Mouse (Mus musculus) forelimb bud, embryonic 11.5 days (tissue): ENCODE measurements at regions not wholly inside any gene's neighbourhood (a gene's known extent, or its start where the extent isn't known, plus 50 kb on each side); places are given as distances from the start of the nearest gene placed in this dataset.

Source experiments
- DNase-seq: peaks from one replicate; pipeline ENCODE4 v3.0.0-alpha.2; 2012; ENCODE audit warnings: low read depth, low spot score

DNA sequence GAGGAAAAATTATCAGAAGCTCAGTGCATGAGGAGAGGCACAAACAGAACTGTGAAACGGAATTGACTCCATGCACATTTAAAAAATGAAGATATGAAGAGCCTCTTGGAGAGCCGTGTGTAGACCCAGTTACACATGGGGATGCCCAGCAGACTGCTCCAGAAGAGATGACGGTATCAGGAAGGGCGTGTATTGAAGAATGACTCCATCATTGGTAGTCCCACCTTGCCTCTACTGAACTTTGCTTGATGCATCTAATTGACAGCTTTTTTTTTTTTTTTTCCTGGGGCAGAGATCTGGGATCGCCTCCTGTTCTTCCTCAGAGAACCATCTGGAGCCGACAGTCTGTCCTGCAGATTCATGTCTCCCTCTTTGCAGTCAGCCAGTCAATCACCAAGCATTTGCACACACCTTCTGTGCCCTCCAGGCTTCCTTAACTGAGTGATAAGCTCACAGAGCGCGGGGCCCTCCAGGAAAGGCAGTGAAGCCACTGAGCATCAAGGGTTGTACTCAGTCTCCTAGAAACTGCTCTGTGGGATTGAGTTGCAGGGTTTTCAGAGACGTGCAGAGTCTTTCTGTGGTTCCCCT, 57.6 kb upstream of the D1Pas1 start:
- DNase-seq, result no peak

DNA sequence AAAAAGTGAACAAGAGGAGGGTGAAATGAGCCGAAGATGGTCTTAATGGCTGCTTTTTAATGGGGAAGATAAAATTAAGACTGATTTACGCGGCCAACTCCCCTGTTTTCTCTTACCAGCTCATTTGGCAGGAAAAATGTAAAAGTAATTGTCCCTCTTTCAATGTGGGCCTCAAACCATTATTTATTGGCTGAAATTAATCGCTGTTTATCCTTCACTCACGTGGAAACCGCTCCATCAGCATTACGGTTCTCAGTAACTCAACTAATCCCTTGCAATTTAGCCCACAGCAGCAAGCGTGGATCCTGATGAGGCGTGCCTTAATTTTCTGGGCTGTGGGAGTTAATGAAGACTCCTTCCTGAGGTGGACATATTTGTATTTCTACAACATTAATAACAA, 58.1 kb upstream of the D1Pas1 start:
- no peak for DNase-seq

DNA sequence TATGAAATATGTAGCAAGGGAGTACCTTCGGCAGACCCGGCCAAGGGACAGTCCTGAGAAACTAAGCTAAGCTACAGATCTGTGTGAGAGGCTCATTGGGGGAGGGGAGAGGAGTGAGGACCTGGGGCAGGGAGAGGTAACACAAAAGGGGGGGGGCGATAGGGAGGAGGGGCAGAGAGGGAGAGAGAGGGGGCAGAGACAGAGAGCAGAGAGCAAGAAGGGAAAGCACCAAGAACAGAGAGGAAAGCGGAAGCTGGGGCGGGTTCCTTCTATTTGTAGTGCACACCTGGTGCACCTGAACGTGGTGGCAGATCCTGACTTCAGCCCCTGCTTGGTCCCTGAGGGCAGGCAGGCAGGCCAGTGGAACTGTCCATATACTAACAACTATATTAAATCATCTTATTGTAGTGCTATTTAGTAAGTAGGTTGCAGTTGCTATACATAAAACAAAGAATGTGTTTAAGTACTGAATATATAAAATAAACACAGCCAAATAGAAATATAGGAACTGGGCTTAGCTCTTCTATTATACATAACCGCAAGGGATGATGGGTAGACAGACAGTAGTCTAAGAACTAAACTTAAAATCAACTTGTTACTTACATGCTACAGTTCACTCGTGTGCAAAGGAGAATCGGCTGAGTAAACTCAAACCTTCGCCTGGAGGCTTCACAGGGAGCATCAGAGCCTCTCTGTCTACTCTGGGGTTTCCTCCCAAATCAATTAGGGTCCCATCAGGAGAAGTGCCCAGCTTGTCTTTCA, 59.6 kb upstream of the D1Pas1 start:
- DNase-seq, result no peak

DNA sequence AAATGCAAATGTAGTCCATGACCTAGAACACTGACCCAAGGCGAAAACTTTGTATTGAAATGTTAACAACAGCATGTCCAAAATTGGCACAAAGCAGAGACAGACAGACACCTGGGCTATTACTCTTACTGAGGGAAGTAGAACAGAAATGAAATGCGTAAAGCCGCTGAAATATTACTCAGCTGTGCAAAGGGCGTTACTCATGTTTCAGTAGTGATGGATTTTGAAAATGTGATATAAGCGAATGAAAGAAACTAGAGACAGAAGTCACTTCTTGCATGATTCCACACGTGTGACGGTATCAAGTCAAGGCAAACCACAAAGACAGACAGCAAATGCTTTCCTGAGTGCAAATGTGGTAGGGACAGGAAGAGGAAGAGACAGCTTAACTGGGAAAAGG, 61.3 kb upstream of the D1Pas1 start:
- no peak for DNase-seq

DNA sequence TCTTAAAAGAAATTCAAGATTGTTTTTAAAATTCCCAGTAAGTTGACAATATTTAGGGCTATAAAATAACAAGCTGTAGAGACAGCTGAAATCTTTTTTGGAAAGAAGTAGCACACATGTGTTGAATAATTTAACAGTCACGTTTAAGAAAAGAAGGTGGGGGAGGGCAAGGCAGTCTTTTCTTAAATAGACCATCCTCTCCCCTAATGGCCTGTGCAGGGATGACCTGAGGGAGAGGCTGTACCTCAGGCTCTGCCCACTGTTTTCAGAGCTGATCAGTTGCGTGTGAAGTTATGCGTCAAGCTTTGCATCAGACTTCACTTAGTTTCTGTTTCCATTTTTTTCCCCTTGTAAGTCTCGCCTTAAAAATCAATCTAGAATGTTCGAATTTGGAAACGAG, 65.7 kb upstream of the D1Pas1 start:
- DNase-seq, result no peak

DNA sequence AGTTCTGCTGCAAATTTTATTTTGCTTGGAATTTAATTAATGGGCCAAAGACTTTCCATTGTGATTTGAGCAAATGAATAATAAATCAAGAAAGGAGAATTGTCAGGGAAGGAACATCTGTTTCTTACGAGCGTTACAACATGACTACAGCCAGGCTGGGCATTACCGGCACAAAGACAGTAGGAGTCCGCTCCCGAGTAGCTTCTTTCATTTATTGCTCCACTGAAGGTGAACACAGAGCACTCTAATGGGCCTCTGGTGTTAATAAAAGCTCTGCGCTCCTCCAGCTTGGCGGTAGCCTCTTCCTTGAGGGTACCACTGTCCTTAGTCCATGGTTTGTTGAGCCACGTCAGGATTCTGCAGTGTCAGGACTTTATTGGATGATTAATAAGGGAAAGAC, 69.0 kb upstream of the D1Pas1 start:
- no peak for DNase-seq

DNA sequence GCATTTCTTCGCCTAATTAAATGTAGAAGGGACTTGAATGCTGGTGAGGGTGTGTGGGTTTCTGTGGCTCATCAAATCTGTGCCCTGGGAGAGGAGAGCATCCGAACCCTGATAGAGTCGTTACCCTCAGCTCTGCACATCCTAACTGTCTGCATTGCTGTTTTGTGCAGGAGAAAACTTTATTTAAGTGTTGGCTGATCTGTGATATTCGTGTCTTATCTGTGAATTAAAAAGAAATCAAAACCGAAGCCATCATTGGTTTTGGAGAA, 77.7 kb upstream of the D1Pas1 start:
- DNase-seq, result no peak

DNA sequence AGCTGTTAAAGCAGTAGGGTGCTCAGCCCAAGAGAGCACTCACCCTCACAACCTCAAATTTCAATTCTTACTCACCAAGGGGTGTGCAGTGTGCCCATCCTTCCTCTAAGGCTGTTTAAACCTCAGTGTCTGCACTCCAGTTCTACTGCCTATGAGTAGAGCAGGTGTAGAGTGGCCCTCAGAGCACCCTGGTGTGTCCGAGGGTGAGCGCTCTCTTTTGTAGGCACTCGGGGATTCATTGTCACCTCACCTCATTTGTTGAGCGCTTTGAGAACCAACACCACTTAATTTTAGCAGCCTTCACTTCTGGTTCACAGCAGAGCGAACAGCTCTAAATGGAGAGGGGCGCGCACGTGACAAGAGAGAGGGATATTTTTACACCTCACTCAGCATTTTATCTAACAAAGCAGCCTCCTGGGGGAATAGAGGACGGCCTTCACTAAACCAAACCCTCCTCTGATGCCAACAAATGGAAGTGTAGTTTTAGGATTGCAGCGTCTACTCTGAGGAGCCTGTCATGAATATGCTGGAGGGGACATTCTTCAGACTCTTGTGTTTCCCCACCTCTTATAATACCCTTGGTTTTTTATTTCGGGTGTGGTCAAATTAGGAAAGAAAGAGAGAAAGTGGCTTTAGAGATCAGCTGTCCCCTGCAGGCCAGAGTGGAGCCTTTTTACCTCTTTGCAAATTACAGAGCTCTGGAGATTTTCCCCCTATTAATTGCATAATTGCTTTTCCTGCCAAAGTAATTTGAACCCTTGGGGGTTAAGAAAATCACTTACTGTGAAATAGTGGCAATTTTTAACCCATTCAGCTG, 78.2 kb upstream of the D1Pas1 start:
- no peak for DNase-seq

DNA sequence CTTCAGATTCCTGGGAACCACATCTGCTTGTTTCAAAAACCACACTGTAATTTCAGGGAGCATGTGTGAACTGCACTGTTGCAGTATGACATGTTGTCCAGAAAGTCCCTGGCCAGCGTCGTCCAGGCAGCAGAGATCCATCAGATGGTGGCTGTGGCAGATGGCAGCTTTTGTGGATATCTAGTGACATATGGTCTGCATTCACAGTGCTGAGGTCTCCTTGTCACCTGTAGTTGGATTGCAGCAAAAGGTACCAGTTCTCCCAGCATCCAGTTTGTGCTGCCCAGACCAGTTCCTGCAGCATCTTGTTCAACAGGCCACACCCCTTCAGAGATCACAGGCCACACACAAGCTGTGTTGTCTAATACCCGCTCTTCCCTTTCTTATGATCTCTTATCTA, 80.1 kb upstream of the D1Pas1 start:
- no peak for DNase-seq

DNA sequence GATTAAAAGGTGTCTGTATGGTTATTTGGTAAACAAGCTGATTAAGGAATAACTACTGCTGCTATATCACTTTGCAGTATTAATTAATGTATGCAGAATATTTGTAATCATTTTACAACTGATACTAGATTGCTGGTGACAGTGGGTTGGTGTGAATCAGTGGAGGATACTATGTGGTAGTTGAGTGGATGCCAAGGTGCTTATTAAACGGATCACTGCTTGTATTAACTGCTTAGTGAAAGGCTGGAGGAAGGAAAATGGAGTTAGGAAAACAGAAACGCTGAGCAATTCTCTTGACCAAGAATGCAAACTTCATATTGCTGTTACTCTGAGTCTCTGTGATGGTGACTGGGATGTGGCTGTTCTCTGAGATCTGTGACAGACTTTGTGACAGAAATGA, 86.8 kb upstream of the D1Pas1 start:
- no peak for DNase-seq

DNA sequence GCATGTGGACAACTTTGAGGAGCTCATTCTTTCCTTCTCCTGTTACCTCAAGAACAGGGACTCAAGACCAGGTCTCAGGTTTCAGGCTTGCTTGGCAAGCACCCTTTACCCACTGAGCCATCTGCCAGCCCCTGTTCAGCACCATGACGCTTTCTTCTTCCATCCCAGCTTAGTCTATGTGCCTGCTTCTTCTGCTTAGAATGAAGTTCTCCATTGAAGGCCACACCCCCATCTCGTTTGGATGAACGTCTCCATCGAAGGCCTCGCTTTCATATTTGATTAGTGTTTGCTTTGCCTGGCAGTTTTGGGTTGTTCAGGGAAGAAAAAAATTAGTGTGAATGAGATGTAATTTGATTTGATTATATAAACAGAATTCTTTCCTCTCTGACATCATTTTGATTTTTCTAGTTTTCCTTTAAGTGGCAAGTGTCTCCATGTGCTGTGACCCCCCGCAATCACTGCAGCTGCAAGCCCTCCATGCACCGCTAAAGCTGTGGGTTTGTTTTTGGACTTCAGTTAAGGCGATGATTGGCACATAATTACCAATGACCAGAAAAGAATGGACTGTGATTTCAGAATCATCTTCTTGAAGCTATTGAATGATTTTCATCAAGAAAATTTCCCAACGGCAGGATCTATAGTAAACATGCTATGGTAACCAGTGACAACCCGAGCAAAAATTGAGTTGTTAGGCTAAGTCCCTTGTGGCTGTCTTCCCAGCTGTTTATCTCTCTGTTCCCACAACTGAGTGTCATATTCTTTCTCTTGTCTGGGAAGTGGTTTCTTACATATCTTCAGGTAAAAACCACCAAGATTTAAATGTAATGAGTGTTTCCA, 106.4 kb upstream of the D1Pas1 start:
- DNase-seq, result no peak

DNA sequence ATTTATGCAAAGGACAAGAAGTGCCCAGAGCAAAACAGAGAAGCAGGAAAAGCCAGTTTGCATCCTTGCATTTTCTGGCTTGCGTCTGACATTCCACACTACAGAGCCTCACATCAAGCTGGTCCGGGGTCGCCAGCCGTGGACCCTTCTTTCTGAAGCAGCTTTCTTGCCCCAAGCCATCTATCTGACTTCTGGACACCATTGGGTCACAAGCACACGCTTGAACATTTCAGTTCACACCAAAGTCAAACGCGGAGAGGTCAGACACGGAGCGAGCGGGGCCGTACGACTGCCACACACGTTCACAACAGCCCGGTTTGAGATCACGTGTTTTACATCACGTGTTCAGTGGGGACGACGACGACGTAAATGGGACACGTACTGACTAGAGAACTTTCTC, 108.9 kb upstream of the D1Pas1 start:
- no peak for DNase-seq

DNA sequence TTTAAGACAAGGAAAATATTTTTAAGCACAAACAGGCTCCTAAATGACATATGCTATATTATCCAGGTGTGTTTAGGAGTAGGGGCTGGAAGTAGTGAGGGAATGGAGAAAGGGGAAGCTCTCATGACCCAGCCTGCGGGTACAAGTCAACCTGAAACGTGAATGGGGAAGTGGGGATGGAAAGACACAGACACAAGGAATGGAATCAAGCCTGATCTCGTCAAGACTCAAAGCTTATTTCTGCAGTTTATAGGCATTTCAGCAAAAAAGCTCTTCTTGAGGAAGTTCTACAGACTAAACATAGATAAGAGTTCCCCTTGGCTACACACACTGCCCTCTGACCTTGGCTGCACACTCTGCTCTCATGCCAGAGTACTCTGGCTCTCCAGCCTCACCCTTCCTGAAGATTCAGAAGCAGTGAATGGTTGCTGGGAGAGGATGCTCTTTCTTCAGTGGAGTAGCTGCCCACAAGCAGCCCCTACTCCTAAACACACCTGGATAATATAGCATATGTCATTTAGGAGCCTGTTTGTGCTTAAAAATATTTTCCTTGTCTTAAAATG, 106.4 kb upstream of the Rrp15 start:
- DNase-seq, result no peak

DNA sequence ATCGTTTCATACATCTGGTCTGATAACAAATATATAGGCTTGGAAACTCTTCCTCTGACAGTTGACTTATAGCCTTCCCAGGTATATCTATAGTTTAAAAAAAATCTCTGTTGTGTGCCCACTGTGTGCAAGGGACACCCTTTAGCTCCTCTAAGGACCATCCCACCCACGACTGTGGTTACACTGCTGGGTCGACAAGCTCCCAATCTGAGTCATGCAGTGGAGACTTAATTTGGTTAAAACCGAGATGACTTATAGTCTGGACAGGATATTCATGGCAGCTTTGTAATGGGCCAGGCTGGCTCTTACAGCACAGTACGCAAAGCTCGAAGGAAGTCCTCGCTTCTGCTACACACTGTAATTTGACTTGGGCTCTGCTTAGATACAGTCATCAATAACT, 96.1 kb upstream of the Rrp15 start:
- DNase-seq, result no peak

DNA sequence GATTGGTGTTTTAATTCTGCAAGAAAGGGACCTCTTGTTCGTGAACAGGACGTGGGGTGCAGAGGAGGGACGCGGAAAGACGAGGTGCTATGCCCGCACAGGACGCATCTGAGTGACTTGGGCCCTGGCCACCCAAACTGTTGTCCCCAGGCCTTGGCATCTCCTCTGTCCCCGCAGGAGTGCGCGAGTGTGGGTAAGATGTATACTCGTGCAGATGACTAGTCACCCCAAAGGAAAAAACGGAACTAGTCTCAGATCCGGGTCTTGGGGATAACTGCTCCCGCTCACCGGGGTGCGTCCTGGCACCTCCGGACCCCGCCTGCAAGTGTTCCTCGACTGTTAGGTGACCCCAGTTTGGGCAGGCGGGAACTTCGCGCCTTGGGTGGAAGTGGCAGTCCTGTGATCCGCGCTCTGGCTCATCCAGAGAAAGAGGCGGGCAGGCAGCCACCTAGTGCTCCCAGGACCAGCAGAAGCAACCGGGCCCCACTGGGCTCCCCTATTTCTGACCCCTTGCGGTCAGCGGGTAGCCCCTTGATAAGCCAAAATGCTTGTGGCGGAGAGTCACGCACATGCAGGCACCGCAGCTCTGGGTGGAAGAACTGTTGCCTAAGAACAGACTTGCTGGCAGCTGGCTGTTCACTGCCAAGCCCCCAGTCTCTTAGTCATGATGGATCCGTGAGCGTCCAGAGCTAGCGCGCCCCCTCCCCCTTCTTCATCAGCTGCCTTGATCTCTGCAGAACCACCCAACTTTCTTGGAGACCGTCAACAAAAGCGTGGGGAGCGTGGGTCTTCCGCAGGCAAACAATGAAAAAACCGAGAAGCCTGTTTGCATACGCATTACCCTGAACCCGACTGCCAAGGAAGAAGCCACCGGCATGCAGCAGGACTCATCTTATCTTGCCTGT, 85.0 kb upstream of the Rrp15 start:
- peak; percentile 19 for DNase-seq

DNA sequence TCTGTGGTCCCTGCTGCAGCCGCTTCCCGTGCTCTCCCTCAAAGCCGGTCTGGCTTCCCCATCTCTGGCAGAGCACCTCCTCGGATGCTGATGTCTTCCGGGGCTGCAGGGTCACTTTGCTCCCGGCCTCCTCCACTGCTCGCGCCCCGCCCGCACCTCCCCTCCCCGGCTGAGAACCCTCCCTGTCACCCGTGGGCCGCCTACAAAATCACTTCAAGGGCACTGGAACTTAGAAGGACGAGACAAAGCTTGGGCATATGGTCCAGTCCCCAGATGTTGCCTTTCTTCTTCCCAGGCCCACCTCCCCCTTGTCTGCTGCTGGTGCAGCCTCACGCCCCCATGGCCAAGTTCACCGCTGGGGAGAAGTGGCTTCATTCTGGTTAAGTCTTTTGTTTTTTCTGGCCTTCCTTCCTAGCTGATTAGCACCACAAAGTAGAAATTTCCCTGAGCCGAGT, 84.3 kb upstream of the Rrp15 start:
- DNase-seq, result peak; percentile 26

DNA sequence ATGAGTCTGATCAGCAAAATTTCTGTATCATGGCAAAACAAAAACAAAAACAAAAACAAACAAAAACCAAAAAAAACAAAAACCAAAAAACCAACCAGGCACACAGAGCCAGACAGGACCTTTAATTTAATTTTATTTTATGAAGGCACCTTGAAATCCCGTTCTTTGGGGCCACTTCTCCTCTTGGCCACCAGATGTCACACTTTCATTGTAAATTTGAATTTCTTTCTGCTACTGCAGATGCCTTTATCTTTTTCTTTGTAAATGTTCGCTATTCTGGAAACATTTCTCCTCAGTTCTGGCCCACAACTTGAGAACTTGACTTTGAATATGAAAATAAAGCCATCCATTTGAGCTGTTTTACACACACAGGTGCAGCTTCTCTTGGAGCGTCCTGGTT, 78.6 kb upstream of the Rrp15 start:
- DNase-seq, result peak; percentile 54

DNA sequence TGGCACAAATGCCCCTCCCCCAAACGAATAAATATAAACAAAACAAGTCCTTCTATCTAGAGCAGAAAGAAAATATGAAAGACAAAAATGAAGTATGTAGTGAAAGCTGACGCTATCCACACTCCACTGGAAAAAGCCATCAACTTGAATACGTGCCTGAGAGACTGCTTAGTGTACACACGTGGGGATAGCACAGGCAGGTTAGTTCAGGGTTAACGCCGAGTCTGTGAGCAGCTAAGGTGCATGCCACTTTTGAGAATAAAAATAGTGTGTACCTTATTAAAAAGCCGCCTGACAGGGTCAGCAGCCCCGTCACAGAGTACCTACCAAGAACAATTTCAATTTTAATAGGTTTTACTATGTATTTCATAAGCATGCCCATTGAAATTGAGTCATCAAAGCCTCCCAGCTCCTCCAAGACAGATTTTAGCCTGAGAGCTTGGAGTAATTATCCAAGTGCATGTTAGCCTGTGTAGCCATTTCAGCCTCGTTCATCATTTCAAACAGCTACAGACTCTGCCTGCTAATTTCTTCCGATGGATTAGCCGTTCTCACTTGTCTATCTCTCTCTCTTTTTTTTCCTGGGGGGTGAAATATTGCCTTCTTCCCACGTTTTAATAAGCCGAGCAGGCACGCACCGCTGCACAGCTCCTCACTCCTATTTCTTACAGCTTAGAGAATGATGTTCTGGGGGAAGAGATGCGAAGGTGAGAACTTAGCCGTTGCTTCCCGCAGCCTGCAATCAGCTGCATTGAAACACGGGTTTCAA, 59.2 kb upstream of the Rrp15 start:
- no peak for DNase-seq

DNA sequence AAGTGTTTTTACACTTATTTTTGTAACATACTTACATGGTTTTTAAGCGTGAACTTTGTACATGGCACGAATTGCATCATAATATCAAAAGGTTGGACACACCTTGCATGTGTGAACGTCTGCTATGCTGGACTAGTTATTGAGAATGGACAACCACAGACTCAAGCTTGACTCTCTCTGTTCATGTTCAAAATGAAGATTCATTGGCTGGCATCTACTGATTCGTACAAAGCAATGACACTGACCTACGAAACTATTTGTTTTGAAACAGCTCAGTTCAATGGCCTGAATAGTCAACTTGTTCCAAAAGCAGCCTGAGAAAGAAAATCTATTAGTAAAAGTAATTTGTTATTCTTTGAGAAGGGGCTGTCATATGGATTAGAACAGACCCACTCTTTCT, 55.3 kb upstream of the Rrp15 start:
- no peak for DNase-seq
